Mouse (Mus musculus) limb, embryonic 15.5 days (tissue): ENCODE measurements at regions not wholly inside any gene's neighbourhood (a gene's known extent, or its start where the extent isn't known, plus 50 kb on each side); places are given as distances from the start of the nearest gene placed in this dataset.

Experiments
- ATAC-seq: fragments of 200-750 bp; cut with Nextera tagmentation; 2 replicates; pipeline ENCODE4 v1.8.0; 2017; ENCODE audit warnings: low read depth, moderate TSS enrichment; ENCODE audit not compliant: insufficient number of reproducible peaks, low FRiP score, low TSS enrichment
- H3K27ac ChIP-seq: fragments of 300-500 bp; sonication (generic); 2 replicates; pipeline ENCODE4 v1.5.1; 2015; ENCODE audit warnings: moderate library complexity, mild to moderate bottlenecking, inconsistent platforms
- H3K27me3 ChIP-seq: fragments of 300-500 bp; sonication (generic); 2 replicates; pipeline ENCODE4 v1.6.1; 2015; ENCODE audit warnings: inconsistent platforms
- H3K36me3 ChIP-seq: fragments of 300-500 bp; sonication (generic); 2 replicates; pipeline ENCODE4 v1.6.1; 2015; ENCODE audit warnings: inconsistent platforms
- H3K4me1 ChIP-seq: fragments of 300-500 bp; sonication (generic); 2 replicates; pipeline ENCODE4 v1.6.1; 2015; ENCODE audit warnings: inconsistent platforms
- H3K4me2 ChIP-seq: fragments of 300-500 bp; sonication (generic); 2 replicates; pipeline ENCODE4 v1.6.1; 2015; ENCODE audit warnings: mild to moderate bottlenecking, inconsistent platforms
- H3K4me3 ChIP-seq: fragments of 300-500 bp; sonication (generic); 2 replicates; pipeline ENCODE4 v1.5.1; 2015; ENCODE audit warnings: mild to moderate bottlenecking, inconsistent platforms
- H3K9ac ChIP-seq: fragments of 300-500 bp; sonication (generic); 2 replicates; pipeline ENCODE4 v1.6.1; 2015; ENCODE audit warnings: inconsistent platforms
- H3K9me3 ChIP-seq: fragments of 300-500 bp; sonication (generic); 2 replicates; pipeline ENCODE4 v1.6.1; 2016; ENCODE audit warnings: inconsistent platforms
- WGBS: fragments of 180-500 bp; shearing (Covaris S2); methylation state at CpG from one replicate; pipeline ENCODE4 v1.1.7; 2015; 5-methylcytosine and 5-hydroxymethylcytosine counted together

GRCm38 (mm10) chr1:183905345-183906142, 107.6 kb upstream of the Dusp10 start:
- ATAC-seq = no peak
- no peak overlapping the region for H3K4me2 ChIP-seq
- H3K4me1 ChIP-seq = no peaks in the 10 kb centered on the region
- WGBS = 78% methylated on average over 11 of the region's 11 CpGs
- H3K27ac ChIP-seq = no peak overlapping the region
- H3K9ac ChIP-seq = no peak overlapping the region
- H3K9me3 ChIP-seq = no peaks in the 10 kb centered on the region
- no peak overlapping the region for H3K4me3 ChIP-seq
- no peaks in the 10 kb centered on the region for H3K36me3 ChIP-seq
- no peaks in the 10 kb centered on the region for H3K27me3 ChIP-seq

- Histone ChIP-seq H3K27me3 (no peaks in the 10 kb centered on the region), H3K4me2 (no peak overlapping the region), H3K4me1 (no peaks in the 10 kb centered on the region), H3K9me3 (no peaks in the 10 kb centered on the region), H3K27ac (peak overlapping the region; percentile 17; the same call in 1 of the 2 replicates), H3K4me3 (no peak overlapping the region), H3K9ac (no peak overlapping the region), H3K36me3 (no peaks in the 10 kb centered on the region)
- ATAC-seq = no peak
- 57% methylated on average over 3 of the region's 3 CpGs for WGBS
Measured at GRCm38 (mm10) chr1:183917656-183918055, 95.4 kb upstream of the Dusp10 start.

- Histone ChIP-seq H3K36me3 (no peaks in the 10 kb centered on the region), H3K4me2 (no peak overlapping the region), H3K27me3 (no peaks in the 10 kb centered on the region), H3K27ac (no peak overlapping the region), H3K9me3 (no peaks in the 10 kb centered on the region), H3K4me1 (no peaks in the 10 kb centered on the region), H3K9ac (no peak overlapping the region), H3K4me3 (no peak overlapping the region)
- 64% methylated on average over 2 of the region's 2 CpGs for WGBS
- ATAC-seq = no peak
Measured at GRCm38 (mm10) chr1:183921262-183921661, 91.8 kb upstream of the Dusp10 start.

GRCm38 (mm10) chr1:183928539-183928938, 84.6 kb upstream of the Dusp10 start:
- H3K9ac ChIP-seq = no peak overlapping the region
- 28% methylated on average over 4 of the region's 4 CpGs for WGBS
- no peaks in the 10 kb centered on the region for H3K27me3 ChIP-seq
- H3K27ac ChIP-seq = no peak overlapping the region
- H3K9me3 ChIP-seq = no peaks in the 10 kb centered on the region
- no peaks in the 10 kb centered on the region for H3K36me3 ChIP-seq
- H3K4me2 ChIP-seq = no peak overlapping the region
- ATAC-seq = no peak
- no peak overlapping the region for H3K4me3 ChIP-seq
- no peaks in the 10 kb centered on the region for H3K4me1 ChIP-seq

- Histone ChIP-seq H3K27ac (no peak overlapping the region), H3K27me3 (no peaks in the 10 kb centered on the region), H3K9me3 (no peaks in the 10 kb centered on the region), H3K4me2 (no peak overlapping the region), H3K4me1 (no peaks in the 10 kb centered on the region), H3K4me3 (no peak overlapping the region), H3K36me3 (no peaks in the 10 kb centered on the region), H3K9ac (no peak overlapping the region)
- 79% methylated on average over 4 of the region's 4 CpGs for whole genome bisulfite sequencing
- no peak for ATAC-seq
Measured at GRCm38 (mm10) chr1:183930363-183930982, 82.6 kb upstream of the Dusp10 start.

GRCm38 (mm10) chr1:183931141-183931540, 82.0 kb upstream of the Dusp10 start:
- ATAC-seq = no peak
- H3K36me3 ChIP-seq = no peaks in the 10 kb centered on the region
- H3K4me3 ChIP-seq = no peak overlapping the region
- no peak overlapping the region for H3K4me2 ChIP-seq
- H3K9me3 ChIP-seq = no peaks in the 10 kb centered on the region
- H3K4me1 ChIP-seq = no peaks in the 10 kb centered on the region
- H3K27ac ChIP-seq = no peak overlapping the region
- H3K27me3 ChIP-seq = no peaks in the 10 kb centered on the region
- H3K9ac ChIP-seq = no peak overlapping the region
- 79% methylated on average over 3 of the region's 3 CpGs for WGBS

- no peak overlapping the region for H3K4me3 ChIP-seq
- no peaks in the 10 kb centered on the region for H3K4me1 ChIP-seq
- H3K36me3 ChIP-seq = no peaks in the 10 kb centered on the region
- no peaks in the 10 kb centered on the region for H3K9me3 ChIP-seq
- ATAC-seq = no peak
- H3K27me3 ChIP-seq = no peaks in the 10 kb centered on the region
- no peak overlapping the region for H3K9ac ChIP-seq
- H3K27ac ChIP-seq = no peak overlapping the region
- WGBS = 82% methylated on average over 2 of the region's 2 CpGs
- H3K4me2 ChIP-seq = no peak overlapping the region
Measured at GRCm38 (mm10) chr1:183933845-183934244, 79.3 kb upstream of the Dusp10 start.

- no peak for ATAC-seq
- no peak overlapping the region for H3K4me3 ChIP-seq
- no peak overlapping the region for H3K4me2 ChIP-seq
- H3K4me1 ChIP-seq = no peaks in the 10 kb centered on the region
- H3K9me3 ChIP-seq = no peaks in the 10 kb centered on the region
- H3K27ac ChIP-seq = no peak overlapping the region
- WGBS = 87% methylated on average over 11 of the region's 11 CpGs
- no peaks in the 10 kb centered on the region for H3K36me3 ChIP-seq
- H3K9ac ChIP-seq = no peak overlapping the region
- H3K27me3 ChIP-seq = no peaks in the 10 kb centered on the region
Measured at GRCm38 (mm10) chr1:183937166-183937565, 75.9 kb upstream of the Dusp10 start.

GRCm38 (mm10) chr1:183938361-183938760, 74.7 kb upstream of the Dusp10 start:
- 23% methylated on average over 6 of the region's 6 CpGs for WGBS
- Histone ChIP-seq H3K36me3 (no peaks in the 10 kb centered on the region), H3K4me3 (no peak overlapping the region), H3K4me1 (no peaks in the 10 kb centered on the region), H3K4me2 (no peak overlapping the region), H3K27ac (no peak overlapping the region), H3K9ac (no peak overlapping the region), H3K9me3 (no peaks in the 10 kb centered on the region), H3K27me3 (no peaks in the 10 kb centered on the region)
- ATAC-seq = no peak

GRCm38 (mm10) chr1:183940706-183941105, 72.4 kb upstream of the Dusp10 start:
- H3K4me3 ChIP-seq = no peak overlapping the region
- H3K9me3 ChIP-seq = no peaks in the 10 kb centered on the region
- H3K27ac ChIP-seq = no peak overlapping the region
- H3K4me2 ChIP-seq = no peak overlapping the region
- no peak for ATAC-seq
- no peaks in the 10 kb centered on the region for H3K4me1 ChIP-seq
- no peak overlapping the region for H3K9ac ChIP-seq
- no peaks in the 10 kb centered on the region for H3K27me3 ChIP-seq
- WGBS = 70% methylated on average over 2 of the region's 2 CpGs
- H3K36me3 ChIP-seq = no peaks in the 10 kb centered on the region

- Histone ChIP-seq H3K4me1 (no peaks in the 10 kb centered on the region), H3K9me3 (no peaks in the 10 kb centered on the region), H3K36me3 (no peaks in the 10 kb centered on the region), H3K27ac (no peak overlapping the region), H3K4me3 (no peak overlapping the region), H3K9ac (no peak overlapping the region), H3K27me3 (no peaks in the 10 kb centered on the region), H3K4me2 (no peak overlapping the region)
- ATAC-seq = no peak
- 87% methylated on average over 8 of the region's 8 CpGs for WGBS
Measured at GRCm38 (mm10) chr1:183946241-183946640, 66.9 kb upstream of the Dusp10 start.

GRCm38 (mm10) chr1:183947066-183947465, 66.0 kb upstream of the Dusp10 start:
- Histone ChIP-seq H3K4me3 (no peak overlapping the region), H3K27me3 (no peaks in the 10 kb centered on the region), H3K4me2 (no peak overlapping the region), H3K36me3 (no peaks in the 10 kb centered on the region), H3K9me3 (no peaks in the 10 kb centered on the region), H3K27ac (no peak overlapping the region), H3K4me1 (no peaks in the 10 kb centered on the region), H3K9ac (no peak overlapping the region)
- WGBS = 61% methylated on average over 5 of the region's 5 CpGs
- no peak for ATAC-seq
